Comparison of ENCODE assay signal across 9 mouse cellular contexts in genomic region chr17:80875352-80876044, GRCm38 (mm10).
A peak's percentile ranks its signal among the peaks of the same experiment; 100 is the strongest.
DNase-seq lines count a peak whose midpoint lies in the region; ATAC-seq and TF ChIP-seq lines count a peak whose summit lies in the region.
"Had no signal": no experiment of that assay in that cellular context is flagged by ENCODE, and none has a peak within 500 bp of the region (broad histone marks: within the 10 kb centered on the region; RNA-seq: fewer than 3 reads in every experiment).

No protein-coding gene starts in this region.

- no peak for ATAC-seq in kidney, postnatal 0 days (replicated peaks; ENCODE audit: low FRiP score, low read depth)

- no peaks in the 10 kb centered on the region for H3K27me3 ChIP-seq in kidney, postnatal 0 days (ENCODE audit: insufficient read depth, low read length)

- no peak overlapping the region for H3K4me3 ChIP-seq in layer of hippocampus, adult 2 months
- no peak overlapping the region for H3K4me3 ChIP-seq in kidney, postnatal 0 days (replicated peaks; ENCODE audit: low read depth, low read length)

- no peak overlapping the region for H3K27ac ChIP-seq in layer of hippocampus, adult 2 months
- no peak overlapping the region for H3K27ac ChIP-seq in kidney, postnatal 0 days
- H3K27ac ChIP-seq: macrophage had no signal

- WGBS in kidney, postnatal 0 days = 36% methylated on average over 7 of the region's 7 CpGs

- TF ChIP-seq CTCF in layer of hippocampus, adult 2 months (conservative IDR thresholded peaks at IDR 0.05) = peak; percentile 74
- TF ChIP-seq CTCF in kidney, postnatal 0 days (IDR thresholded peaks at IDR 0.05; ENCODE audit: low read depth) = peak; percentile 85

- no peak for DNase-seq in layer of hippocampus, adult 2 months (ENCODE audit: low spot score in 2 of 2)
- no peak for DNase-seq in layer of hippocampus, adult 18-20 months (ENCODE audit: low spot score in 2 of 2)
- peak; percentile 65 for DNase-seq in adrenal gland, postnatal 14 days
- DNase-seq in gastrocnemius, postnatal 10 days = peak; percentile 17
- peak; percentile 78 for DNase-seq in kidney, postnatal 0 days (ENCODE audit: low spot score)
- DNase-seq in ovary, postnatal 14 days (ENCODE audit: low spot score) = peak; percentile 22
- no peak for DNase-seq in thymus, postnatal 25 days
- no peak for DNase-seq in thymus, postnatal 10 days (ENCODE audit: low spot score in 2 of 2)

- H3K9ac ChIP-seq in kidney, postnatal 0 days (ENCODE audit: low read depth, low read length) = no peak overlapping the region

- no peak overlapping the region for H3K4me2 ChIP-seq in kidney, postnatal 0 days (ENCODE audit: low read length)

- H3K36me3 ChIP-seq in kidney, postnatal 0 days (ENCODE audit: insufficient read depth, low read length) = no peaks in the 10 kb centered on the region

- H3K9me3 ChIP-seq in kidney, postnatal 0 days (replicated peaks; ENCODE audit: low read length) = no peaks in the 10 kb centered on the region

- H3K4me1 ChIP-seq in kidney, postnatal 0 days (replicated peaks; ENCODE audit: insufficient read depth, low read length) = no peaks in the 10 kb centered on the region

Comparison
In these comparisons a context has a peak if more than half of its experiments do, and no peak if none do; other contexts are left out.
1. DNase-seq: peak in adrenal gland, postnatal 14 days (single experiment), gastrocnemius, postnatal 10 days (single experiment), kidney, postnatal 0 days (single experiment) and ovary, postnatal 14 days (single experiment); none in layer of hippocampus, adult 2 months (0 of 2), layer of hippocampus, adult 18-20 months (0 of 2), thymus, postnatal 25 days (single experiment) and thymus, postnatal 10 days (0 of 2).